Mouse (Mus musculus) CD4-positive helper T cell, adult 2 months (primary cell): ENCODE results near the gene Nmur2.

Experiments used
- DNase-seq: peaks from one replicate; pipeline ENCODE4 v3.0.0-alpha.2; 2012; ENCODE audit warnings: low read depth, missing footprints, low spot score

Gene Nmur2

GRCm38 (mm10) chr11:56040917-56041316 lies at the start of gene Nmur2:
Nmur2 (minus strand) TSS chr11:56041010.
- DNase-seq = no peak

GRCm38 (mm10) chr11:56089127-56089689 lies 48.4 kb upstream of the Nmur2 start:
- no peak for DNase-seq

GRCm38 (mm10) chr11:56072131-56072530 lies 31.3 kb upstream of the Nmur2 start:
- DNase-seq = no peak

- no peak for DNase-seq
Observed at GRCm38 (mm10) chr11:56069658-56070057, 28.8 kb upstream of the Nmur2 start.

GRCm38 (mm10) chr11:56065147-56065546 lies 24.3 kb upstream of the Nmur2 start:
- DNase-seq = no peak

- no peak for DNase-seq
Observed at GRCm38 (mm10) chr11:56064575-56064974, 23.8 kb upstream of the Nmur2 start.

- DNase-seq = no peak
Observed at GRCm38 (mm10) chr11:56059236-56059635, 18.4 kb upstream of the Nmur2 start.

GRCm38 (mm10) chr11:56054439-56054838 lies 13.6 kb upstream of the Nmur2 start:
- DNase-seq = no peak

GRCm38 (mm10) chr11:56026854-56027253 lies 14.0 kb downstream of the Nmur2 start:
- DNase-seq = no peak

- DNase-seq = no peak
Observed at GRCm38 (mm10) chr11:56025746-56026570, 14.9 kb downstream of the Nmur2 start.

GRCm38 (mm10) chr11:56013510-56014057 lies 27.2 kb downstream of the Nmur2 start:
- no peak for DNase-seq

- no peak for DNase-seq
Observed at GRCm38 (mm10) chr11:56012396-56012795, 28.4 kb downstream of the Nmur2 start.

GRCm38 (mm10) chr11:56008277-56008676 lies 32.5 kb downstream of the Nmur2 start:
- no peak for DNase-seq

GRCm38 (mm10) chr11:55992799-55993198 lies 48.0 kb downstream of the Nmur2 start:
- DNase-seq = no peak

GRCm38 (mm10) chr11:55992148-55992547 lies 48.7 kb downstream of the Nmur2 start:
- no peak for DNase-seq

- no peak for DNase-seq
Observed at GRCm38 (mm10) chr11:55991505-55992066, 49.2 kb downstream of the Nmur2 start.

GRCm38 (mm10) chr11:55984643-55985042 lies 56.2 kb downstream of the Nmur2 start:
- DNase-seq = no peak

- DNase-seq = no peak
Observed at GRCm38 (mm10) chr11:55981656-55982055, 59.2 kb downstream of the Nmur2 start.

- no peak for DNase-seq
Observed at GRCm38 (mm10) chr11:55978146-55978545, 62.7 kb downstream of the Nmur2 start.
